In genomic region chr11:55394592-55394991, GRCm38 (mm10) we compare ENCODE assay signal across 29 mouse cellular contexts. TPM values are rescaled to one million over a fixed set of nuclear protein-coding genes. Genes with fewer than 3 reads are reported as not detected.
A peak's percentile ranks its signal among the peaks of the same experiment; 100 is the strongest.
DNase-seq lines count a peak whose midpoint lies in the region; ATAC-seq and TF ChIP-seq lines count a peak whose summit lies in the region.
"Had no signal": no experiment of that assay in that cellular context is flagged by ENCODE, and none has a peak within 500 bp of the region (broad histone marks: within the 10 kb centered on the region; RNA-seq: fewer than 3 reads in every experiment).

No protein-coding gene starts in this region.

- H3K36me3 ChIP-seq in heart, adult 2 months (ENCODE audit: control insufficient read depth, insufficient read depth, low read length) = peaks cover 20% of the 10 kb centered on the region
- peaks cover 54% of the 10 kb centered on the region for H3K36me3 ChIP-seq in heart, embryonic 10.5 days
- H3K36me3 ChIP-seq in midbrain, embryonic 11.5 days (ENCODE audit: control insufficient read depth, insufficient read depth, low read length) = no peaks in the 10 kb centered on the region; the same call in 1 of the 2 replicates
- H3K36me3 ChIP-seq in midbrain, embryonic 10.5 days = peaks cover 38% of the 10 kb centered on the region
- H3K36me3 ChIP-seq in forebrain, embryonic 10.5 days (replicated peaks) = peaks cover 48% of the 10 kb centered on the region
- H3K36me3 ChIP-seq: G1E; hindbrain, embryonic 15.5 days; liver, embryonic 13.5 days had no signal

- H3K79me2 ChIP-seq in heart, adult 2 months (replicated peaks; ENCODE audit: control insufficient read depth, insufficient read depth, low read length) = no peaks in the 10 kb centered on the region

- no peaks in the 10 kb centered on the region for H3K27me3 ChIP-seq in heart, adult 2 months (ENCODE audit: control insufficient read depth, insufficient read depth, low read length)
- no peaks in the 10 kb centered on the region for H3K27me3 ChIP-seq in heart, embryonic 10.5 days (ENCODE audit: insufficient read depth, poor library complexity, severe bottlenecking)
- no peaks in the 10 kb centered on the region for H3K27me3 ChIP-seq in midbrain, embryonic 11.5 days (ENCODE audit: control insufficient read depth, insufficient read depth, low read length)
- H3K27me3 ChIP-seq in midbrain, embryonic 10.5 days (ENCODE audit: low read depth, poor library complexity, severe bottlenecking) = no peaks in the 10 kb centered on the region
- no peaks in the 10 kb centered on the region for H3K27me3 ChIP-seq in forebrain, embryonic 10.5 days (ENCODE audit: poor library complexity, severe bottlenecking)
- H3K27me3 ChIP-seq: embryonic facial prominence, embryonic 12.5 days; heart, embryonic 13.5 days; hindbrain, embryonic 15.5 days; liver, embryonic 13.5 days; neural tube, embryonic 12.5 days had no signal

- H3K9ac ChIP-seq in heart, adult 2 months (ENCODE audit: low read depth, low read length) = no peak overlapping the region
- H3K9ac ChIP-seq in midbrain, embryonic 11.5 days (ENCODE audit: low read length) = no peak overlapping the region
- H3K9ac ChIP-seq: embryonic facial prominence, embryonic 12.5 days; heart, embryonic 13.5 days; hindbrain, embryonic 15.5 days; liver, embryonic 13.5 days; neural tube, embryonic 12.5 days had no signal

- H3K4me2 ChIP-seq in midbrain, embryonic 11.5 days = no peak overlapping the region
- H3K4me2 ChIP-seq: embryonic facial prominence, embryonic 12.5 days; heart, embryonic 13.5 days; hindbrain, embryonic 15.5 days; liver, embryonic 13.5 days; neural tube, embryonic 12.5 days had no signal

- TF ChIP-seq POLR2A in heart, adult 2 months (IDR thresholded peaks at IDR 0.05; ENCODE audit: insufficient read depth, low read depth, low read length) = no peak

- ATAC-seq in midbrain, embryonic 11.5 days (ENCODE audit: low FRiP score) = no peak
- ATAC-seq in common myeloid progenitor, adult 5-6 weeks (replicated peaks; ENCODE audit: low read depth, poor library complexity, severe bottlenecking) = peak; percentile 31; the same call in 1 of the 2 replicates
- peak; percentile 56 for ATAC-seq in megakaryocyte, adult 5-6 weeks (ENCODE audit: poor library complexity, severe bottlenecking)
- ATAC-seq in megakaryocyte-erythroid progenitor cell, adult 5-6 weeks (replicated peaks; ENCODE audit: low FRiP score, low TSS enrichment, poor library complexity, severe bottlenecking) = no peak
- ATAC-seq: forebrain, embryonic 14.5 days; inflammation-experienced regulatory T-cells, adult 6 months; midbrain, embryonic 16.5 days had no signal

- no peak for TF ChIP-seq CTCF in heart, adult 2 months (IDR thresholded peaks at IDR 0.05)

- WGBS in heart, adult 2 months = 58% methylated on average over 6 of the region's 6 CpGs
- WGBS in heart, embryonic 10.5 days = 79% methylated on average over 6 of the region's 6 CpGs
- 84% methylated on average over 6 of the region's 6 CpGs for WGBS in midbrain, embryonic 11.5 days
- 89% methylated on average over 6 of the region's 6 CpGs for WGBS in midbrain, embryonic 10.5 days
- WGBS in forebrain, embryonic 10.5 days = 84% methylated on average over 6 of the region's 6 CpGs

- intact Hi-C loops in heart, adult 2 months (cut with DNase I) = no loop called here

- DNase-seq in heart, adult 2 months = no peak
- no peak for DNase-seq in heart, embryonic 10.5 days (ENCODE audit: low spot score)
- peak; percentile 47 for DNase-seq in midbrain, embryonic 11.5 days (ENCODE audit: low spot score, missing footprints)
- DNase-seq in midbrain, embryonic 10.5 days (ENCODE audit: low spot score) = no peak
- no peak for DNase-seq in forebrain, embryonic 10.5 days (ENCODE audit: extremely low spot score, low spot score)
- DNase-seq: adrenal gland, adult 8-10 months; cerebellum, adult 8-10 months; cerebellum, postnatal 25 days; heart, adult 18-20 months; heart, postnatal 10 days; kidney, adult 11 months; kidney, postnatal 25 days; liver, embryonic 13.5 days; lung, adult 18-20 months; lung, postnatal 14 days; right cerebral cortex, adult 18-20 months; spleen, adult 18-20 months had no signal

- H3K4me3 ChIP-seq in heart, adult 2 months = no peak overlapping the region
- no peak overlapping the region for H3K4me3 ChIP-seq in heart, embryonic 10.5 days
- no peak overlapping the region for H3K4me3 ChIP-seq in midbrain, embryonic 11.5 days (ENCODE audit: low read depth, low read length)
- no peak overlapping the region for H3K4me3 ChIP-seq in midbrain, embryonic 10.5 days
- no peak overlapping the region for H3K4me3 ChIP-seq in forebrain, embryonic 10.5 days
- H3K4me3 ChIP-seq: embryonic facial prominence, embryonic 12.5 days; heart, embryonic 13.5 days; hindbrain, embryonic 10.5 days; hindbrain, embryonic 15.5 days; liver, embryonic 13.5 days; neural tube, embryonic 12.5 days had no signal

- peak overlapping the region; percentile 11; the same call in 1 of the 2 replicates for H3K27ac ChIP-seq in heart, adult 2 months
- no peak overlapping the region for H3K27ac ChIP-seq in heart, embryonic 10.5 days
- H3K27ac ChIP-seq in midbrain, embryonic 11.5 days (ENCODE audit: low read depth, low read length) = no peak overlapping the region
- H3K27ac ChIP-seq in midbrain, embryonic 10.5 days (replicated peaks) = no peak overlapping the region
- H3K27ac ChIP-seq in forebrain, embryonic 10.5 days = no peak overlapping the region
- H3K27ac ChIP-seq: embryonic facial prominence, embryonic 12.5 days; heart, embryonic 13.5 days; hindbrain, embryonic 10.5 days; hindbrain, embryonic 15.5 days; liver, embryonic 13.5 days; neural tube, embryonic 12.5 days had no signal

- no peaks in the 10 kb centered on the region for H3K9me3 ChIP-seq in heart, embryonic 10.5 days
- H3K9me3 ChIP-seq in midbrain, embryonic 11.5 days (ENCODE audit: control insufficient read depth, low read length) = no peaks in the 10 kb centered on the region
- no peaks in the 10 kb centered on the region for H3K9me3 ChIP-seq in midbrain, embryonic 10.5 days (replicated peaks)
- no peaks in the 10 kb centered on the region for H3K9me3 ChIP-seq in forebrain, embryonic 10.5 days
- H3K9me3 ChIP-seq: embryonic facial prominence, embryonic 12.5 days; G1E; heart, embryonic 13.5 days; hindbrain, embryonic 10.5 days; hindbrain, embryonic 15.5 days; liver, embryonic 13.5 days; neural tube, embryonic 12.5 days had no signal

- peaks cover 21% of the 10 kb centered on the region for H3K4me1 ChIP-seq in heart, adult 2 months (ENCODE audit: control insufficient read depth, insufficient read depth, low read length)
- H3K4me1 ChIP-seq in heart, embryonic 10.5 days = peaks cover 12% of the 10 kb centered on the region
- H3K4me1 ChIP-seq in midbrain, embryonic 11.5 days (ENCODE audit: control insufficient read depth, insufficient read depth, low read length) = no peaks in the 10 kb centered on the region
- peaks cover 6% of the 10 kb centered on the region; the same call in 1 of the 2 replicates for H3K4me1 ChIP-seq in midbrain, embryonic 10.5 days
- H3K4me1 ChIP-seq in forebrain, embryonic 10.5 days = peaks cover 8% of the 10 kb centered on the region; the same call in 1 of the 2 replicates
- H3K4me1 ChIP-seq: embryonic facial prominence, embryonic 12.5 days; hindbrain, embryonic 15.5 days; liver, embryonic 13.5 days; neural tube, embryonic 12.5 days had no signal

- no peak for TF ChIP-seq EP300 in heart, adult 2 months (IDR thresholded peaks at IDR 0.05; ENCODE audit: insufficient read depth, low read depth, low read length)

RNA-seq across cellular contexts. Expression of gene Sparc, which starts 28.4 kb away (rescaled TPM):
- total RNA-seq in heart, adult 2 months (2021) = 100 to 1,000 TPM; 320 to 420 TPM
- 666 and 876 TPM in 2 replicates for polyA plus RNA-seq in heart, adult 2 months (2012; rRNA removed)
- polyA plus RNA-seq in heart, embryonic 10.5 days (2016; fragmentation: Nextera tagmentation; extraction: Ambion mirVana) = 995 and 1,097 TPM in 2 replicates
- polyA plus RNA-seq in midbrain, embryonic 11.5 days (2014; fragmentation: Nextera tagmentation; extraction: Ambion mirVana) = 411 and 428 TPM in 2 replicates
- polyA plus RNA-seq in midbrain, embryonic 10.5 days (2016; fragmentation: Nextera tagmentation; extraction: Ambion mirVana) = 333 and 416 TPM in 2 replicates
- not detected in 2 replicates for total RNA-seq in common myeloid progenitor, adult 5-6 weeks (2017)
- 0.71 and 1.2 TPM in 2 replicates for total RNA-seq in megakaryocyte, adult 5-6 weeks (2015)
- total RNA-seq in megakaryocyte, adult 5-6 weeks (2017) = 0.57 and 1.5 TPM in 2 replicates
- 311 and 318 TPM in 2 replicates for polyA plus RNA-seq in forebrain, embryonic 10.5 days (2016; fragmentation: Nextera tagmentation; extraction: Ambion mirVana)
- not detected in 2 replicates for total RNA-seq in megakaryocyte-erythroid progenitor cell, adult 5-6 weeks (2014; fragmentation: Nextera tagmentation)
- total RNA-seq in megakaryocyte-erythroid progenitor cell, adult 5-6 weeks (2017) = not detected in 2 replicates
- polyA plus RNA-seq: G1E; inflammation-experienced regulatory T-cells, adult 6 months had no signal

RNA-seq across cellular contexts. Expression of gene Fat2, which starts 58.2 kb away (rescaled TPM):
- total RNA-seq in heart, adult 2 months (2021) = under 1 TPM; 0.03 to 0.09 TPM
- polyA plus RNA-seq in heart, adult 2 months (2012; rRNA removed) = 0.09 and 0.14 TPM in 2 replicates
- 0.02 and 0.03 TPM in 2 replicates for polyA plus RNA-seq in heart, embryonic 10.5 days (2016; fragmentation: Nextera tagmentation; extraction: Ambion mirVana)
- 0.03 TPM in 1 of 2 replicates, not detected in the other for polyA plus RNA-seq in midbrain, embryonic 11.5 days (2014; fragmentation: Nextera tagmentation; extraction: Ambion mirVana)
- 0.02 and 0.04 TPM in 2 replicates for polyA plus RNA-seq in midbrain, embryonic 10.5 days (2016; fragmentation: Nextera tagmentation; extraction: Ambion mirVana)
- total RNA-seq in common myeloid progenitor, adult 5-6 weeks (2017) = not detected in 2 replicates
- total RNA-seq in megakaryocyte, adult 5-6 weeks (2015) = not detected in 2 replicates
- not detected in 2 replicates for total RNA-seq in megakaryocyte, adult 5-6 weeks (2017)
- polyA plus RNA-seq in forebrain, embryonic 10.5 days (2016; fragmentation: Nextera tagmentation; extraction: Ambion mirVana) = 0.02 and 0.05 TPM in 2 replicates
- not detected in 2 replicates for total RNA-seq in megakaryocyte-erythroid progenitor cell, adult 5-6 weeks (2014; fragmentation: Nextera tagmentation)
- total RNA-seq in megakaryocyte-erythroid progenitor cell, adult 5-6 weeks (2017) = not detected in 2 replicates
- polyA plus RNA-seq: G1E; inflammation-experienced regulatory T-cells, adult 6 months; liver, embryonic 13.5 days had no signal

Comparison
In these comparisons a context has a peak if more than half of its experiments do, and no peak if none do; other contexts are left out.
1. ATAC-seq: peak in common myeloid progenitor, adult 5-6 weeks (single experiment) and megakaryocyte, adult 5-6 weeks (single experiment); none in midbrain, embryonic 11.5 days (single experiment) and megakaryocyte-erythroid progenitor cell, adult 5-6 weeks (single experiment).